Mouse (Mus musculus): ENCODE results near the gene Noxo1.
"Not testable (repeated sequence)": the region's sequence is repeated elsewhere in the genome, so short reads cannot be mapped to it uniquely, and the experiment has no call there.

DNA sequence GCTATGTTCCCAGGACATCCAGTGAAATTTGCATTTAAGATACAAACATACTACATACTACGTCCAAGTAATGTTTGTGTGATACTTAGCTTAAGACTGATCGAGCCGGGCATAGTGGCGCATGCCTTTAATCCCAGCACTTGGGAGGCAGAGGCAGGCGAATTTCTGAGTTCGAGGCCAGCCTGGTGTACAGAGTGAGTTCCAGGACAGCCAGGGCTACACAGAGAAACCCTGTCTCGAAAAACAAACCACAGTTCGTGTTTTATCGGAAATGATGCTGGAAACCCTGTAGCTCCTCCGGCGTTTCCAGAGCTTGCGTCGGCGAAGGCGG is 26.9 kb upstream of the Noxo1 start:
- not testable (repeated sequence) for TF ChIP-seq CTCF, EP300 (IDR thresholded peaks at IDR 0.05; ENCODE audit: low read depth)
